Mouse (Mus musculus) heart, postnatal 0 days (tissue): ENCODE measurements around the gene Psen2.

ENCODE experiments used
- CTCF ChIP-seq: IDR thresholded peaks from 2 replicates; pipeline ENCODE4 v1.5.1; 2016; ENCODE audit warnings: antibody characterized with exemption, control low read depth, low read depth
- EP300 ChIP-seq: IDR thresholded peaks from 2 replicates; pipeline ENCODE4 v1.6.1; 2016; ENCODE audit warnings: antibody characterized with exemption, low read depth

DNA sequence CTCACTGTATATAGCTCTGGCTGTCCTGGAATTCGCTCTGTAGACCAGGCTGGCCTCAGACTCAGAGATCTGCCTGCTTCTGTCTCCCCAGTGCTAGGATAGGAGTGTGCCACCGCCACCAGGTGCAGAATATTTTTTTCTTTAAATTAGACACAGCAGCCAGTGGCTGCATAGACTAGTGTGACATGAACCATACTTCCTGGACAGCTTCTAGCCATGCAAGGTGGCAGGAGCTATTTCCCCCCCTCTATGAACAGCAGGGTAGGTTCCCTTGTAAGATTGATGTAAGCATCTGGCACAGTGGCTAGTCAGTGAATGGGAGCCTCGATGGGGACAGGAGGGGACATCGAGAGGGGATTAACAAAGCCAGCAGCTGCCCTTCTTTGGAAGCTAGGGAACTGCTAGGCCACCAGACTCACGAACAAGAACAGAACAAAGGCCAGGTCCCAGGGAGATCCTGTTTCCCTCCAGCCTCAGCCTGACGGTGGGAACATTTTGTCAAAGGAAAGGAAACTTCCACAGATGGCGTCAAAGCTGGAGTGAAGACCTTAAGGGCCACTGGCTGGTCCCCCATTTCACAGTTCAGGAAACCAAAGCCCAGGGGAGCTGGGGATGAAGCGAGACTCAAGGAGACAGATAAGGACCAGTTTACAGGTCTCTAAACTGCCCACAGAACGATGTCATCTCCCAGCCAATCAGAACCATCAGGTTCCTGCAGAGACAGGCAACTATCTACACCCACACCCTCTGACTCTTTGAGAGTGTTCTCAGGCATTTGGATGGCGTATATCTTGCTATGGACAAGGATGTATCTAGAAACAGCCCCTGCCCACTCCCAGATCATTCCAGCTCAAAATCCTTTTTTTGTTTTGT, 11.8 kb downstream of the Psen2 start:
- TF ChIP-seq CTCF (no peak), EP300 (no peak)
